Mouse (Mus musculus) MEL (cell line): ENCODE measurements around the gene Raver1. TPM values are rescaled to one million over a fixed set of nuclear protein-coding genes. Genes with fewer than 3 reads are reported as not detected.

ENCODE experiments used
- DNase-seq: peaks from one replicate; pipeline ENCODE4 v3.0.0; 2011; ENCODE audit warnings: low read depth, low spot score
- H3K27ac ChIP-seq: 2 replicates; pipeline ENCODE4 v1.5.1; 2012; ENCODE audit warnings: low read depth, mild to moderate bottlenecking, control low read depth, low read length, moderate library complexity; ENCODE audit not compliant: control insufficient read depth
- H3K27me3 ChIP-seq, 2 experiments: fragments of 150-350 bp in 1 of 2; sonication (generic) in 1 of 2; 2 replicates each; pipeline ENCODE4 v1.6.1; 2012; ENCODE audit warnings: low read length in 2 of 2, mild to moderate bottlenecking in 2 of 2, improper control_type of control experiment in 1 of 2, moderate library complexity in 1 of 2; ENCODE audit not compliant: insufficient read depth in 2 of 2, control insufficient read depth in 1 of 2
- H3K36me3 ChIP-seq, 2 experiments: 2 replicates each; pipeline ENCODE4 v1.6.1; 2012 to 2014; ENCODE audit warnings: low read length in 2 of 2, improper control_type of control experiment in 1 of 2, inconsistent platforms in 1 of 2, mild to moderate bottlenecking in 1 of 2; ENCODE audit not compliant: insufficient read depth in 2 of 2, control insufficient read depth in 1 of 2
- H3K4me1 ChIP-seq, 2 experiments: fragments of 150-350 bp in 1 of 2; sonication (generic) in 1 of 2; 2 replicates each; pipeline ENCODE4 v1.6.1; 2012; ENCODE audit warnings: low read length in 2 of 2, improper control_type of control experiment in 1 of 2, mild to moderate bottlenecking in 1 of 2; ENCODE audit not compliant: insufficient read depth in 2 of 2, control insufficient read depth in 1 of 2
- H3K4me3 ChIP-seq, 2 experiments: fragments of 150-350 bp in 1 of 2; sonication (generic) in 1 of 2; 2 replicates each; pipeline ENCODE4 v1.5.1; 2012; ENCODE audit warnings: low read depth in 2 of 2, low read length in 2 of 2, mild to moderate bottlenecking in 2 of 2, moderate library complexity in 2 of 2, control low read depth in 1 of 2, improper control_type of control experiment in 1 of 2; ENCODE audit not compliant: control insufficient read depth in 1 of 2, insufficient read depth in 1 of 2
- H3K79me2 ChIP-seq: 2 replicates; pipeline ENCODE4 v1.6.1; 2012; ENCODE audit warnings: mild to moderate bottlenecking, low read length, moderate library complexity; ENCODE audit not compliant: control insufficient read depth, poor library complexity, insufficient read depth
- H3K9ac ChIP-seq: 2 replicates; pipeline ENCODE4 v1.6.1; 2012; ENCODE audit warnings: low read depth, mild to moderate bottlenecking, control low read depth, low read length, moderate library complexity; ENCODE audit not compliant: control insufficient read depth, poor library complexity, severe bottlenecking
- H3K9me3 ChIP-seq: fragments of 150-350 bp; sonication (generic); replicated peaks from 2 replicates; pipeline ENCODE4 v1.6.1; 2012; ENCODE audit warnings: mild to moderate bottlenecking, low read length, improper control_type of control experiment, moderate library complexity; ENCODE audit not compliant: insufficient read depth
- BHLHE40 ChIP-seq: IDR thresholded peaks from 2 replicates; pipeline ENCODE4 v1.6.1; 2012; ENCODE audit warnings: low read depth, mild to moderate bottlenecking, inconsistent platforms, low read length, improper control_type of control experiment, borderline replicate concordance
- CHD1 ChIP-seq: IDR thresholded peaks from 2 replicates; pipeline ENCODE4 v1.6.1; 2012; ENCODE audit warnings: low read depth, mild to moderate bottlenecking, inconsistent platforms, low read length, improper control_type of control experiment
- CTCF ChIP-seq, 3 experiments: IDR thresholded peaks in 2 of 3; conservative IDR thresholded peaks in 1 of 3; 2 replicates each; pipeline ENCODE4 v1.5.1; 2011 to 2012; ENCODE audit warnings: low read length in 3 of 3, low read depth in 2 of 3, mild to moderate bottlenecking in 2 of 3, improper control_type of control experiment in 1 of 3, inconsistent platforms in 1 of 3, mixed read lengths in 1 of 3, moderate library complexity in 1 of 3; ENCODE audit not compliant: control insufficient read depth in 1 of 3, insufficient read depth in 1 of 3, poor library complexity in 1 of 3, severe bottlenecking in 1 of 3
- ELF1 ChIP-seq: IDR thresholded peaks from 2 replicates; pipeline ENCODE4 v1.6.1; 2014; ENCODE audit warnings: low read depth, mild to moderate bottlenecking, inconsistent platforms, low read length, improper control_type of control experiment, moderate library complexity
- GATA1 ChIP-seq: IDR thresholded peaks from 2 replicates; pipeline ENCODE4 v1.6.1; 2011; ENCODE audit warnings: low read depth, low read length, improper control_type of control experiment
- HCFC1 ChIP-seq: IDR thresholded peaks from 2 replicates; pipeline ENCODE4 v1.6.1; 2012; ENCODE audit warnings: low read depth, mild to moderate bottlenecking, inconsistent platforms, low read length, improper control_type of control experiment, moderate library complexity
- JUND ChIP-seq: IDR thresholded peaks from 2 replicates; pipeline ENCODE4 v1.6.1; 2011; ENCODE audit warnings: low read depth, mild to moderate bottlenecking, improper control_type of control experiment, low read length
- KAT2A ChIP-seq: conservative IDR thresholded peaks from 2 replicates; pipeline ENCODE4 v1.6.1; 2012; ENCODE audit warnings: low read depth, low read length, improper control_type of control experiment, inconsistent platforms
- MAFK ChIP-seq: IDR thresholded peaks from 2 replicates; pipeline ENCODE4 v1.6.1; 2011; ENCODE audit warnings: low read depth, mild to moderate bottlenecking, low read length, improper control_type of control experiment, borderline replicate concordance
- MAZ ChIP-seq: IDR thresholded peaks from 2 replicates; pipeline ENCODE4 v1.6.1; 2012; ENCODE audit warnings: low read depth, mild to moderate bottlenecking, inconsistent platforms, low read length, improper control_type of control experiment
- MEF2A ChIP-seq: IDR thresholded peaks from 2 replicates; pipeline ENCODE4 v1.6.1; 2014; ENCODE audit warnings: low read depth, mild to moderate bottlenecking, inconsistent platforms, low read length, improper control_type of control experiment; ENCODE audit not compliant: poor library complexity, insufficient replicate concordance, severe bottlenecking; ENCODE audit errors: extremely low read depth
- MXI1 ChIP-seq: IDR thresholded peaks from 2 replicates; pipeline ENCODE4 v1.6.1; 2011; ENCODE audit warnings: mild to moderate bottlenecking, low read depth, low read length, improper control_type of control experiment
- NRF1 ChIP-seq: IDR thresholded peaks from 2 replicates; pipeline ENCODE4 v1.6.1; 2014; ENCODE audit warnings: low read depth, mild to moderate bottlenecking, inconsistent platforms, low read length, improper control_type of control experiment, moderate library complexity; ENCODE audit not compliant: poor library complexity, insufficient read depth, severe bottlenecking
- POLR2A ChIP-seq, 2 experiments: IDR thresholded peaks; 2 replicates each; pipeline ENCODE4 v1.6.1; 2011 to 2012; ENCODE audit warnings: low read length in 2 of 2, mild to moderate bottlenecking in 2 of 2, control low read depth in 1 of 2, improper control_type of control experiment in 1 of 2, low read depth in 1 of 2, moderate library complexity in 1 of 2; ENCODE audit not compliant: control insufficient read depth in 1 of 2, insufficient read depth in 1 of 2, poor library complexity in 1 of 2
- POLR2AphosphoS5 ChIP-seq: IDR thresholded peaks from 2 replicates; pipeline ENCODE4 v1.6.1; 2012; ENCODE audit warnings: low read depth, borderline replicate concordance, mild to moderate bottlenecking, inconsistent platforms, low read length, moderate library complexity, mixed read lengths
- RCOR1 ChIP-seq: IDR thresholded peaks from 2 replicates; pipeline ENCODE4 v1.6.1; 2012; ENCODE audit warnings: low read depth, mild to moderate bottlenecking, inconsistent platforms, low read length, improper control_type of control experiment
- SMC3 ChIP-seq: IDR thresholded peaks from 2 replicates; pipeline ENCODE4 v1.6.1; 2011; ENCODE audit warnings: low read depth, low read length, improper control_type of control experiment
- TAL1 ChIP-seq: IDR thresholded peaks from 2 replicates; pipeline ENCODE4 v1.6.1; 2012; ENCODE audit warnings: mild to moderate bottlenecking, inconsistent platforms, low read length, moderate library complexity, mixed read lengths
- TBP ChIP-seq: IDR thresholded peaks from 2 replicates; pipeline ENCODE4 v1.8.0; 2011; ENCODE audit warnings: low read depth, low read length, improper control_type of control experiment
- TCF12 ChIP-seq: IDR thresholded peaks from 2 replicates; pipeline ENCODE4 v1.6.1; 2014; ENCODE audit warnings: low read depth, mild to moderate bottlenecking, inconsistent platforms, low read length, improper control_type of control experiment, moderate library complexity
- UBTF ChIP-seq: IDR thresholded peaks from 2 replicates; pipeline ENCODE4 v1.6.1; 2012; ENCODE audit warnings: low read depth, mild to moderate bottlenecking, inconsistent platforms, low read length, improper control_type of control experiment, moderate library complexity, borderline replicate concordance; ENCODE audit not compliant: insufficient read depth
- ZMIZ1 ChIP-seq: IDR thresholded peaks from 2 replicates; pipeline ENCODE4 v1.6.1; 2012; ENCODE audit warnings: low read depth, mild to moderate bottlenecking, inconsistent platforms, low read length, improper control_type of control experiment, moderate library complexity
- polyA plus RNA-seq, 2 experiments: library from polyadenylated mRNA; stranded (reverse) in 1 of 2; unstranded in 1 of 2; fragments of >175 nt in 1 of 2; fragments of >200 nt in 1 of 2; gene quantifications; 2 replicates each; pipeline versions ENCODE4 v1.2.1 to v1.2.4; 2012; ENCODE audit warnings: low replicate concordance in 2 of 2, low read depth in 1 of 2; ENCODE audit not compliant: insufficient read length in 2 of 2, insufficient read depth in 1 of 2, missing spikeins in 1 of 2
- total RNA-seq: library from RNA; depleted of rRNA; stranded (reverse); fragments of 300-350 nt; gene quantifications from 2 replicates; pipeline ENCODE4 v1.2.3, GENCODE M21; 2012

Raver1 gene
- total and polyA plus RNA-seq, 3 experiments, result 50.0 to 291 TPM; not detected in 1

- peak; percentile 98 for DNase-seq
- Histone ChIP-seq H3K9ac (peak overlapping the region; percentile 23), H3K27ac (peak overlapping the region; percentile 73), H3K9me3 (no peaks in the 10 kb centered on the region), H3K4me3 (no peak overlapping the region), H3K79me2 (no peaks in the 10 kb centered on the region), H3K4me1 (peaks cover 28 to 45% of the 10 kb centered on the region in 2 experiments), H3K36me3 (peaks cover 0 to 40% of the 10 kb centered on the region in 2 experiments; a peak in 2 of 4 replicates), H3K27me3 (no peaks in the 10 kb centered on the region)
- TF ChIP-seq ELF1 (no peak), UBTF (no peak), MXI1 (no peak), CHD1 (no peak), JUND (no peak), CTCF (IDR thresholded peaks at IDR 0.05 in 2 of 3, conservative IDR thresholded peaks at IDR 0.05 in 1 of 3; ENCODE audit: control insufficient read depth in 1 of 3, insufficient read depth in 1 of 3, low read depth in 2 of 3, low read length in 3 of 3, poor library complexity in 1 of 3, severe bottlenecking in 1 of 3) (no peak), TBP (peak; percentile 88), ZMIZ1 (no peak), RCOR1 (no peak), MAFK (no peak), MAZ (no peak), POLR2A (IDR thresholded peaks at IDR 0.05; ENCODE audit: control insufficient read depth in 1 of 2, insufficient read depth in 1 of 2, low read depth in 1 of 2, low read length in 2 of 2, poor library complexity in 1 of 2) (peak in 1 of 2 experiments; percentile 65; a peak in 2 of 4 replicates), GATA1 (peak; percentile 99), SMC3 (no peak), TAL1 (peak; percentile 99), KAT2A (no peak), TCF12 (no peak), MEF2A (no peak), HCFC1 (no peak), BHLHE40 (no peak), POLR2AphosphoS5 (no peak), NRF1 (no peak)
These were observed 52.0 kb downstream of the Raver1 start for GRCm38 (mm10) chr9:21039779-21040178.
